Mouse (Mus musculus): Measurements from ENCODE around the gene Xndc1.
A peak's percentile ranks its signal among the peaks of the same experiment; 100 is the strongest.
"Not testable (repeated sequence)": the region's sequence is repeated elsewhere in the genome, so short reads cannot be mapped to it uniquely, and the experiment has no call there.

The Xndc1 gene

DNA sequence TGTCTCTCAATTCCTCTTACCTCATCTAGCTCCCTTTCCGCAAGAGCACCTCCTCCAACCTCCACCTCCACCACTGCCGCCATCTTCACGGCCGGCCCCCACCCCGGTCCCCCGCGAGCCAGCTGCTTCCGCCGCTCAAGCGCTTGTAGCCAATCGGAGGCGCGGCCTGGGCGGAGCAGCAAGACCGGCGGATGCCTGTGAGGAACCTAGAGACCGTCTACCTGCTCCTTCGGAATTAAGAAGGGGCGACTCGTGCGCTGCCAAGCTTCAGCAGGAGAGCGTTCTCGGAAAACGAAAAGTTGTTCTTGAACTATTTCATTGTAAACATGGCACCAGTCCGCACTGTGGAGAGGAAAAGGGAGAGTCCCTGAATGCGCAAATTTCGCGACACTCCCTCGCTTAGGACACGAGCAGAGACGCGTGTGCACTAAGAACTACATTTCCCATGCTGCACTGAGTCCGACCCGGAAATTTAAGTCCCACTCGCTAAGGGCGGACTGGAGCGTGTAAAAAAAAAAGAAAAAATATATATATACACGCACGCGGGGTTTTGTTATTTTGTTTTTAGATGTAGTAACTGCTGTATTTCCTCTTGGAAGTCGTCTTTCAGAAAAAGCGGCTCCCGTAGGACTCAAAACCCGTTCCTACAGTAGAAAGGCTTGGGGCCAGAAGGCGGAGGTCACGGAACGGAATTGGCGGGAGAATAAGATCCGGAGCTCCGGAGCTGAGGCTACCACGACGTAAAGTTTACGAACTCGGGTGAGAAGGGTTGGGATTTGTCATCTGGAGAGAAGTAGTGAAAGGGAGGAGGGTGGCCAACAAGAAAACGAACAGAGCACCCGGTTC, at the start of gene Xndc1, which contains the start of the genes Rnf121 and Xntrpc:
TSS of gene Xndc1 (plus strand) at position 466 of the 846 bp plus-strand sequence.
TSS of gene Rnf121 (minus strand) at position 424 of the 846 bp plus-strand sequence.
TSS of gene Xntrpc (plus strand) at position 668 of the 846 bp plus-strand sequence.
- DNase-seq (ENCODE audit: low spot score): peak; percentile 81

DNA sequence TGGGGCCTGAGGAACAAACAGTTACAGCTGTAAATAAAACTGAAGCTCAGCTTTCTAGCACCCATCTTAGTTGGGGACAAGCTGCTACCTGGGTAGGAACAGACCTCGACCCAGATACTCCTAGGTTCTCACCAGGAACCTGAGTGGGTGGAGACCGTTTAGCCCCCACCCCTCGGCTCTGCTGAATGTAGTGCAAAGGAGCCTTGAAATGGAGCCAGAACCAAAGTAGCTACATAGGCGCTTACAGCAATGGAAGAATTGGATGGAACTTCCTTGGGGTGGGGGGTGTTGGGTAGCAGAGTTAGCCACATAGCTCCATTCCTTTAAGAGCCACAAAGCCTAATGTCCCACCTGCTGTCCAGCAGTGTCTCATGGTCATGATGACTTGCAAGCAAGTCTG, 48.4 kb upstream of the Xndc1 start:
- no peak for DNase-seq (ENCODE audit: low spot score)

DNA sequence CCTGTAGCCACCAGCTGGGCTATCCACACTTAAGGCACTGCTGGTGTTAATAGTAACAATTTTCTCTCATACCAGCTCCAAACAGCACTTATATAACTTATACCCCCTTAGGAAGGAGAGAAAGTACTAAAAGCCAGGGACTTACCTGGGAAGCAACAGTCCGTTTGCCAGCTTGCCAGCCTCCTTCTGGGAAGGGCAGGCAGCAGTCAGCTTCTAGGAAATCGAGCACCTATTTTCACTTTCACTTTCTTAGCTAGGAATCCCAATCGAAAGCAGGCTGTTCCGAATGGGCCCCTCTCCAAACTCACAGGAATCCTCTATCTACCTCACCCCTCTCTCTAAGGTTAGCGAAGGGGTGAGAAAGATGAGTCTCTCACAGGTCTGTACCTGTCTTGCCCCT, 47.9 kb upstream of the Xndc1 start:
- DNase-seq (ENCODE audit: low spot score): no peak

DNA sequence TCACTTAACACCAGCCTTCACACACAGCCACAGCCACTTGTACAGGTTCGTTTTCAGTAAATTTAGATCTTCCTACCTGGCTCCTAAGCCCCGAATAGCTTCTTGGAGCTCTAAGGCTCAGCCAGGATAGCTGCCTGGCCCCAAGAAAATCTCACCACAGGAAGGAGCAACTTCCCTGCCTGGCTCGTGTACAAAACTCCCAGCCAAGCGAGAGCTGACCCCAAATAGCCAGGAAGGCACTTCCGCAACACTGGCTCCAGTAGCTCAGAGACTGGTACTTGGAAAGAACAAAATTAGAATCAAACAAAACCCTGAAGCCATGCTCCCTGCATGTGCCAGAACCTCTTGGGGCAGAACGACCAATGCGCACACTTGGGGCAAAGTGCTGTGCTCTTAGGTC, 47.3 kb upstream of the Xndc1 start:
- no peak for DNase-seq (ENCODE audit: low spot score)

DNA sequence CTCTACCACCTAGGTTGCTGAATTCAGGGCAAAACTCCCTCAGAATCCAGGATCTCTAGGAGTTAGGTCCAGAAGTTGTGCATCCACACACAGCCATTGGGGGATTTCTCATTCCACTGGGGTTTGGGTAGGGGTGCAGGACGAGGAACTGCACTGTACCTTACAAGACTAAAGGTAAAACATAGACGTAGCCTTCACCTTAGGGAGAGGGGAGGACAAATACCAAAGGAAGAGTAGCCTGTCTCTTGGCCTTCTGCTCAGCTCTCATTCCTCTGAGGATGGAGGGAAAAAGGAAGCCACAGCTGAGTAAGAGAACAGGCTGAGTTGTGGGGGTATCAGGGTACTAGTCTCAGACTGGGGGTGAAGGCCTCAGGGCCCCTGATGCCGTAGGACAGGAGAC, 46.7 kb upstream of the Xndc1 start, which contains the start of gene Il18bp:
TSS of gene Il18bp (minus strand) at position 101 of the 400 bp plus-strand sequence.
- no peak for DNase-seq (ENCODE audit: low spot score)

DNA sequence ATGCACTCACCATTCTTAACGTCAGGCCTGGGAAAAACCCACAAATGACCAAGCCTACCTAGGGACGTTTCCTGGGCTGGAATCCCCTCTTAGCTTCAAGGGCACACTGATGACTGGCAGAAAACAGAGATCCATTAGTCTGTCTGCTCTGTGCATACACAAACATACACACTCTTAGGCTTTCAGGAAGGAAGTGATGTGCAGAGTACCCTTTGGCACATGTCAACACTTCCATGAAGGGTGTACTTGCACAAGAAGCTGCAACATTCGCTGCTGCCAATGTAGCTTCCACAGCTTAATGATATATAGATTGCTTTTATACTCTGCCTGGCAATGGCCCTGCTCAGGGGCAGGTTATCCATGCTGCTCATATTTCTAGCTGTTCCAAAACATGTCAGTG, 45.9 kb upstream of the Xndc1 start:
- no peak for DNase-seq (ENCODE audit: low spot score)

DNA sequence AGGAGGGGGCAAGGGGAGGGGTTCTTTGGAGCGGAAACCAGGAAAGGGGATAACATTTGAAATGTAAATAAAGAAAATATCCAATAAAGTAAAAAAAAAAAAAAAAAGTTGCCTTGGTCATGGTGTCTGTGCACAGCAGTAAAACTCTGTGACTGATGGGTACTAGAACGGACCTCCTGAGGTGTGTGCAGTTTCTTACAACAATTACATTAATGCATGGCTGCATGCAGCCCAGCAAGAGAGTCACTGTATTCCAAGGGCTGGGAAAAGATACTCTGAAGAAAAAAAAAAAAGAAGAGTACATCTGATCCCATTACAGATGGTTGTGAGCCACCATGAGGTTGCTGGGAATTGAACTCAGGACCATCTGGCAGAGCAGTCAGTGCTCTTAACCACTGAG, 44.4 kb upstream of the Xndc1 start:
- DNase-seq (ENCODE audit: low spot score): not testable (repeated sequence)

DNA sequence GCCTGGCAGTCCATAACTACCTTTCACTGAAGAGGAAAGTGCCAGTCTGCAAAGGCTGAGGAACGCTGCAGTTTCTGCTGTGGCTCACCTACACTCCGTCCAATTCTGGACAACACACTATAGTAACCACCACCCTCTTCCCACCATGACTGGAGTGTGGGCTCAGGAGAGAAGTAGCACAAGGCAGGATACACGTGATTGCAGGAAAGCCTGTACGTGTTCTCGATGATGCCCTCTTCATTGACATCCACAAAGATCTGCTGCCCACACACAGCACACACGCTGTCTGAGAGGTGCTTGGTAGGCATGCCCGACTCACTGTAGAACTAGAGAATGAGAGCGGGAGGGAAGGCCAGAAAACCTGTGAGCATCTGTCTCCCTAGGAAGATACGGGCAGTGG, 41.5 kb upstream of the Xndc1 start:
- DNase-seq (ENCODE audit: low spot score): no peak

DNA sequence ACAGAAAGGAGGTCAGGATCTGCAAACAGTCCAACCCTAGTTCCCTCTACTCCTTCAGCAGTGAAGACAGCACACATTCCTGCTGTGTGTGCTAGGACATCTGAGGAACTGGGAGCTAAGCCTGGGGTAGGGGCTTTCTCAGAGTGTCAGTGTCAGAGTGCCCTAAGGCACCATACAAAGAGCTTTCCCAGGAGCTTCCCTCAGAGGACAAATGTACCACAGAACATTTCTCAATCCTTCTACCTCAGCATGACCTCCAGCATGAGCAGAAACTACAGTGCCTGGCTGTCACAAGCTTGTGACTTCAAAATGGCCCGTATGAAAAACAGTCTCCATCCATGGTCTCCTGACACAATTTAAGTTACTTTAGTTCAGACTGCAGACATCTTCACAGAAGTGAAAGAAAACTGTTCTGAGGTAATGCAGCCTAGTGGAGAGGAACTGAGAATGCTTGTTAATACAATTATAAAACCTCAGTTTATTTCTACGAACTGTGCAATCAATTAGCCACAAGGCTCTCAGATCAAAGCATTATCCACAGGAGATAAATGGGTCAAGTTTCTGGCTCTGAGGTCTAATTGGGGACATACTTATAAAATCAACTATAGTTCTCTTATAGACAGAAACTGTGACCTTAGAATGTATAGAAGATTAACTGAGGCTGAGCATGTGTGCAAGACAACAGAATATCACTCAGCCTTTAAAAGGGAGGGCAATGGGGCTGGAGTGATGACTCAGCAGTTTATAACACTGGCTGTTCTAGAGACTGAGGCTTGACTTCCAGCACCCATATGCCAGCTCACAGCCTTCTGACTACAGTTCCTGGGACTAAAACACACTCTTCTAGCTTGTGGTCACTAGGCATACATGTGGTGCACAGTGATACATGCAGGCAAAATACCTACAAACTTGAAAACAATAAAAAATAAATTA, 39.9 kb upstream of the Xndc1 start:
- no peak for DNase-seq (ENCODE audit: low spot score)

DNA sequence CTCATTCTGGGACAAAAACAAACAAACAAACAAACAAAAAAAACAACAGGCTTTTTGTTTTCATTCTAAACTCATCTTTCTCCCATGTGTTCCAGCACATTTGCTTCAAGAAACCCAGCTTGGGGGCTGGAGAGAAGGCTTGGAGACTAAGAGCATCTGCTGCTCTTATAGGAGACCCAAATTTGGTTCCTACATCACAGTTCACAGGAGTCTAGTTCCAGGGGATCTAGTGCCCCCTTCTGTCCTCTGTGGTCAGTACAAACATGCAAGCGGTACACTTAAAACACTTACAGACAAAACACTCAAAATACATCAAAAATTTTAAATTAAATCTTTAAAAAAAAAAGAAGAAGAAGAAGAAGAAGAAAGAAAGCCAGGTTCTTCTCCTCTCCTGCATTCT, 30.4 kb upstream of the Xndc1 start:
- DNase-seq (ENCODE audit: low spot score): no peak

DNA sequence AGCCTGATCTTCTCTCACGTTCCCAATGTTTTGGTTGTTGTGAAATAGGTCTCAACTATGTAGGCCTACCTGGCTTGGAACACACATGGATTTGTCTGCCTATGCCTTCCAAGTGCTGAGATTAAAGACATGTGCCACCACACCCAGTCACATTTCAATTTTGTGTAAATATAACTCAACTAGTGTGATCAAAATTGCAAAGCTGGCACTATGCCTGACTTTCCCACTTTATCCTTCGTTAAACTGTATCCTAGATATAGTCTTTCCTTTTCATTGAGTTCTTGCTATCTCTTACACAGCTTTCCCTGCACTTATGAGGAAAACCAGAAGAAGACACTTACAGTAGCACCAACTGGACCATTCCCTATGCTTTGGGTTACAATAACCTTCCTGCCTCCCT, 29.8 kb upstream of the Xndc1 start:
- DNase-seq (ENCODE audit: low spot score): no peak

DNA sequence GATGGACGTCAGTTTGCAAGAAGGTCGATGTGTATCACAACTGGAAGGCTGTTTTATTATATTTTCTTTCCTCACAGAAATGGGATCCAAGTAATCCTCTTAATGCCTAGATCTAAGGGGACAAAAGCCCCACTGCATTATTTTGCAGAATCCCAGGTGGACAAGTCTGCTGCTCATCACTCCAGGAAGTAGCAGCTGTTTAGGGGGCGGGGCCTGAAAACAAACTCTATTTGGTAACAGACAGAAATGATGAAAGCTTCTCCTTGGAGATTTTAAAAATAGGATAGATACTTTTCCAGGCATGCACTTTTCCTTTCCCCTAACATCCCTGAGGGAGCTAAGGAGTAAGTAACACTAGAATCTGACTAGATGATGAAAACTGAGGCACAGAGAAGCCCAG, 28.0 kb upstream of the Xndc1 start:
- DNase-seq (ENCODE audit: low spot score): no peak

DNA sequence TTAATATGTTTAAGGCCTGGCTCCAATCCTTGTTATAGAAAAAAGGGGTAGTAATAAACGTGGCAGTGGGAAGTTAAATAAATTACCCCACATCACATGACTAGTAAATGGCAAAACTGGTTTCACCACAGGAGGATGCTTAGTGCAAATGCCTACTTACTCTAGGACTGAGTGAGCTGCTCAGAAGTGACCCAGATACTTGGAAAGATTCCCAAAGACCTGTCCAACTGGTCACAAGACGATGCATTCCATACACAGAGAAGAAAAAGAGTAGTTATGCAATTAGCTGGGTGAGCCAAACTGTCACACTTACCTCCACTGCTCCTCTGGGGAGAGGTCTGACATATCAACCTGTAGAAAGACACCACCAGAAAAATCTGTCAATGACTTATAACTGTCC, 23.0 kb upstream of the Xndc1 start:
- no peak for DNase-seq (ENCODE audit: low spot score)

DNA sequence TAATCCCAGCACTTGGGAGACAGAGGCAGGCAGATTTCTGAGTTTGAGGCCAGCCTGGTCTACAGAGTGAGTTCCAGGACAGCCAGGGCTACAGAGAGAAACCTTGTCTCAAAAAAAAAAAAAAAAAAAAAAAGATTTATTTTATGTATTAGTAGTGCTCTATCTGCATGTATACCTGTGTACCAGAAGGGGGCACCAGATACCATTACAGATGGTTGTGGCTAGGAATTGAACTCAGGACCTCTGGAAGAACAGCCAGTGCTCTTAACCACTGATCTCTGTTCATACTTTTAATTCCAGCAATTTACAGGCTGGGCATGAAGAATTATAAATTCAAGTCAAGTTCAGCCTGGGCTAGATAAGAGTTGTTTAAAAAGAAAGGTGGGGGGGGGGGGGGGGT, 16.8 kb upstream of the Xndc1 start:
- not testable (repeated sequence) for DNase-seq (ENCODE audit: low spot score)

DNA sequence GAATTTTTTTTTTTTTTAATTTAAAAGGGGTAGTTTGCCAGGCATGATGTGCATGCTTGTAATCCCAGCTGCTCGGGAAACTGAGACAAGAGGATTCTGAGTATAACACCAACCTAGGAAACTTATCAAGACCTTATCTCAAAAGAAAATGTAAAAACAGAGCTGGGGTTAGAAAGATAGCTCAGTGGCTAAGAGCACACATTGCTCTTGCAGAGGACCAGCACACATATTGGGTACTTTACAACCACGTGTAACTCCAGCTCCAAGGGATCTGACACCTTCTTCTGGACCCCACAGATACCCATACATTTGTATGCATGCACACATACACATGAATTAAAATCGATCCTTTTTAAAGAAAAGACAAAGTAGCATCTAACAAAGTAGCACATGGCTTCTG, 4.0 kb upstream of the Xndc1 start:
- DNase-seq (ENCODE audit: low spot score): no peak

DNA sequence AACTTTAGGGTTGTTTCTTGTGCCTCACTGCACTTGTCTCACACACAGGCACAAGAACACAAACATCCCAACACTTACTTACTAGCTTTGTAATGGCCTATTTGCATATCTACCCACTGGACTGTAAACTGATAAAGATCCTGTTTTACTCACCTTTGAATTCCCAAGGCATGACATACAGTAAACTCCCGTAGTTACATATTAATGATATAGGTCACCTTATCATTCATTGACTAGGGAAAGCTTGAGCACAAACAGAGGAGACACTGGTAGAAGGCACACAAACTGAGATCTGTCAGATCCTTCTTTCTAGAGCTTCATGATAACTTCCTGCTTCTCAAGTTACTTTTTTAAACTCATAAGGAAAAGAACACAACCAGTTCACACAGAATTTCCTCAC, 3.1 kb upstream of the Xndc1 start:
- no peak for DNase-seq (ENCODE audit: low spot score)

DNA sequence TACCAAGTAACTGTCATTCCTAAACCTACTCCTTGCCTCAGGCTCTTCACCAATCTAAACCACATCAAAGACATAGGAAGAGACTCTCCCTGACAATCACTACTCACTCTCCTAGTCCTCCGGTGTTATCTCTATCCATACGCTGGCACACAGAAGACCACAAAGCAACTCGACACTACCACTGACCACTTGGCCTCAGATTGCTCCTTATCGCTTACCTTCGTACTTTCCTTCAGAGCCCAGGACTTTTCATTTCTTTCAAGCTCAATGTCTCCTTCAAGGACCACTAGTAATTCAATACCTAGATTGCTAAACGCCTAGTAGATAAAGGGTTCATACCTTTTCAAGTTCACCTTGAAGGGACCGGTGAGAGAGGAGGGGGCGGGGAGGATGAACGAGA, 1.4 kb upstream of the Xndc1 start:
- no peak for DNase-seq (ENCODE audit: low spot score)

DNA sequence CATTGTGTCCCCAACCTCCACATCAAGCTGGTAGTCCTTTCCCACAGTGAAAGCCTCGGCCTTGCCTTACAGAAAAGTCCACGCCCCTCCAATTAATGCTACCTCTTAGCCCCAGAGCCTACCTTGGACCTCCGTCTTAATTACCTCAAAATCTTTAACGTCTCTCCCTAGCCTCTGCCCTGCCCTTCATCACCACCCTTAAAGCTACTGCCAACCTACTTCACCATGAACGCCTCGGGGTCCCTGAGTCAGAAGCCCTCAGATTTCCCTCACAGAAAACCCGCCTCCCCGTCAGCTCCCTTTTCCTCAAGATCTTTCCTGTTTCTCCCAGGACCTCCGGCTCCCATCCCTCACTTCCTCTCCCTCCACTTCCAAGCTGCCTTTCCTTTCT, 661 bp upstream of the Xndc1 start:
- DNase-seq (ENCODE audit: low spot score): no peak

DNA sequence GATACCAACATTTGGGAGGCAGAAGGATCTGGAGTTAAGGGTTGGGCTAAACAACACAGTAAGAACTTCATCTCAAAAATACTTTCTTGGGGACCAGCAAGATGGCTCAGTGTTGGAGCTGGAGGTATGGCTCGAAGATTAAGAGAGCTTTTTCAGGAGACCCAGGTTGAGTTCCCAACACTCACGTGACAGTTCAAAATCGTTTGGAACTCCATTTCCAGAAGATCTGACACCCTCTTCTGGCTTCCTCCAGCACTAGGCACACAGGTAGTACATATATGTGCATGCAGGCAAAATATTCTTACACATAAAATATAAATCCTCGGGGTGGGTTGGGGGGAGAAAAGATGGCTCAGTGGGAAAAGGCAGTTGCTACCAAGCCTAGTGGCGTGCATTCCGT, 1.1 kb downstream of the Xndc1 start:
- DNase-seq (ENCODE audit: low spot score): no peak

DNA sequence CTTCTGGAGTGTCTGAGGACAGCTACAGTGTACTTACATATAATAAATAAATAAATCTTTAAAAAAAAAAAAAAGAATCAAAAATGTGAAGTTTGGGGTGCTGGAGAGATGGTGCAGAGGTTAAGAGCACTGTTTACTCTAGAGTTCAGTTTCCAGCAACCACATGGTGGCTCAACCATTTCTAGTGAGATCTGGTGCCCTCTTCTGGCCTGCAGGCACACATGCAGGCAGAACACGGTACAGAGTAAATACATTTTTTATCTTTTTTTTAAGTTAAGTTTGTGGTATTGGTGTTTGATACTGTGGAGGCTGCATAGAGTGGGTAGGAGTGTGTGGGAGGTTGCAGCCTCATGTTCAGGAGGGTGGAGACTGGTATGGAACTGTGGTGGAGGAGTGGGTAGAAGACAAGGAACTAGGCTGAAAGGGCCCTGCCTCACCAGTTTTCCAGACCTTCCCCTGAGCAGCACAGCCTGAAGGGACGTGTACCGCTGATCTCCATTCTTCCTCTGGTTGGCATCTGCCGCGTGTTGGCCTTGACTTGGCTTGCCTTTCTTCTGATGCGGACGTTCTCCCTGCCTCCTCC, 11.5 kb downstream of the Xndc1 start:
- no peak for DNase-seq (ENCODE audit: low spot score)

DNA sequence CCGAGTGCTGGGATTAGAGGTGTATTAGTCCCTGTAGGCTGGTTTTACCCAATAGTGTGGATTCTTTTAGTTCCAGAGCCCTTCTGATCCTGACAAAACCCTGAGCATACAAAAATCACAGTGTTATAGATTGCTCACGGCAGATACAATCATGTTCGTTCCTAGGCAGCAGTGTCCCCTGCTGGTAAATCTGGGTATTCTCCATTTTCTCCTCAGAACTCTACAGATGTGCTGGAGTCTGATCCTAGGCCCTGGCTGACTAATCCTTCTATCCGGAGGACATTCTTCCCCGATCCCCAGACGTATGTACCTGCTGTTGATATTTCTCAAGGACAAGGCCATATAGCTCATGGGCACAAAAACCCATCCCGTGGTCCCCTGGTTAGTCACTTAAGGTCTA, 13.2 kb downstream of the Xndc1 start:
- no peak for DNase-seq (ENCODE audit: low spot score)

DNA sequence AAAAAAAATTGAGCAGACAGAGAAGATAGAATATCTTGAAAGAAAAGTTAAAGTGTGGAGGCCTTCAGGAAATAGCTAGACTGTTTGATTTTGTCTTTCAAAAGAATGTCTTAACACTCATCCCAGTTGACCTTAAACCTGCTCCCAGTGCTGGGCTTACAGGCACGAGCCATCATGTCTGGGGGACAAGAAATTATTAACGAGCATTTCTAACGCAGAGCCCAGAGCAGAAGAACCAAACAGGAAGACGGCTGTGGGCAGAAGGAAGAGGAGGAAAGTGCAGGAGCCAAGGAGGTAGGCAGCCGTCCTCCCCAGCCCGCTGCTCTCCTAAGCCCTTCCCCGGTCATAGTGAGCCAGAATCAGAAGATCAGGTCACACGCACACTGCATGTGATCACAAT, 15.0 kb downstream of the Xndc1 start:
- no peak for DNase-seq (ENCODE audit: low spot score)

DNA sequence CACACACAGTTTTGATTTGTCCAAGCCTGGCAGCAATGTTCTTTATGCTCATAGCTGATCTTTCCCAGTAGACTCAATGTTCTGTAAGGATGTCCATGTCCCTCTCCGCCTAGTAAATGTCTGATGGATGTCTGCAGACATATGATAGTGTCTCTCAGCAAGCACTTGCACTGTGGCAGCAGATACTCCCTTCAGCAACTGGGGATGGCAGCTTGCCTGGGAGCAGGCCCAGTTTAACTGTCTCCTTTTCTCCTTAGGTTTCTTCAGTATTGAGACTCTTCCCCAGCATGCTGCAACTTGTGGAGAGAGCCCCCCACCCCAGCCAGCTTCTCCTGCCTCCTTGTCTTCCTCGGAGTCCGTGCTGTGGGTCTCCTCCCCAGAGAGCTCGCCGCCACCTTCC, 16.5 kb downstream of the Xndc1 start:
- no peak for DNase-seq (ENCODE audit: low spot score)
